ENCODE assay signal across 26 mouse cellular contexts in genomic region chr6:98937513-98937912, GRCm38 (mm10).
"Had no signal": no experiment of that assay in that cellular context is flagged by ENCODE, and none has a peak within 500 bp of the region (broad histone marks: within the 10 kb centered on the region; RNA-seq: fewer than 3 reads in every experiment).

No protein-coding gene starts in this region.

- H3K9ac ChIP-seq: heart, embryonic 13.5 days; heart, embryonic 15.5 days; hindbrain, embryonic 13.5 days; hindbrain, embryonic 15.5 days; kidney, embryonic 15.5 days; limb, embryonic 12.5 days; liver, embryonic 13.5 days; liver, embryonic 15.5 days had no signal

- ATAC-seq: hindbrain, postnatal 0 days; intestine, embryonic 16.5 days had no signal

- DNase-seq: gastrocnemius, postnatal 14 days; gastrocnemius, postnatal 36 days; heart, adult 18-20 months; heart, postnatal 14 days; heart, postnatal 36 days; kidney, adult 11 months; kidney, adult 2 months; kidney, adult 9 months; kidney, postnatal 25 days; kidney, postnatal 4 days; liver; liver, embryonic 13.5 days had no signal

- H3K9me3 ChIP-seq: heart, embryonic 10.5 days; heart, embryonic 13.5 days; heart, embryonic 15.5 days; hindbrain, embryonic 13.5 days; hindbrain, embryonic 15.5 days; kidney, embryonic 15.5 days; limb, embryonic 10.5 days; limb, embryonic 12.5 days; liver, embryonic 13.5 days; liver, embryonic 15.5 days had no signal

- H3K4me3 ChIP-seq: heart, embryonic 10.5 days; heart, embryonic 13.5 days; heart, embryonic 15.5 days; hindbrain, embryonic 13.5 days; hindbrain, embryonic 15.5 days; kidney, embryonic 15.5 days; layer of hippocampus, adult 2 months; limb, embryonic 10.5 days; limb, embryonic 12.5 days; liver, embryonic 13.5 days; liver, embryonic 15.5 days had no signal

- H3K4me2 ChIP-seq: heart, embryonic 13.5 days; heart, embryonic 15.5 days; hindbrain, embryonic 13.5 days; hindbrain, embryonic 15.5 days; kidney, embryonic 15.5 days; limb, embryonic 12.5 days; liver, embryonic 11.5 days; liver, embryonic 13.5 days; liver, embryonic 15.5 days had no signal

- H3K27me3 ChIP-seq: heart, embryonic 13.5 days; heart, embryonic 15.5 days; hindbrain, embryonic 13.5 days; kidney, embryonic 15.5 days; liver, embryonic 13.5 days; liver, embryonic 15.5 days had no signal

- H3K36me3 ChIP-seq: hindbrain, embryonic 15.5 days had no signal

- H3K27ac ChIP-seq: heart, embryonic 10.5 days; heart, embryonic 13.5 days; heart, embryonic 15.5 days; hindbrain, embryonic 15.5 days; hindbrain, postnatal 0 days; kidney, embryonic 15.5 days; kidney, postnatal 0 days; limb, embryonic 10.5 days; limb, embryonic 12.5 days; liver, embryonic 13.5 days; liver, embryonic 15.5 days had no signal

- H3K4me1 ChIP-seq: heart, embryonic 10.5 days; heart, embryonic 13.5 days; heart, embryonic 15.5 days; liver, embryonic 13.5 days; liver, embryonic 15.5 days had no signal
